Mouse (Mus musculus): ENCODE results near the gene Htr2a. TPM values are rescaled to one million over a fixed set of nuclear protein-coding genes. Genes with fewer than 3 reads are reported as not detected.

Gene Htr2a
- 3.8 and 4.6 TPM in 2 replicates for polyA plus RNA-seq (2015; fragmentation: Nextera tagmentation; extraction: Ambion mirVana)

DNA sequence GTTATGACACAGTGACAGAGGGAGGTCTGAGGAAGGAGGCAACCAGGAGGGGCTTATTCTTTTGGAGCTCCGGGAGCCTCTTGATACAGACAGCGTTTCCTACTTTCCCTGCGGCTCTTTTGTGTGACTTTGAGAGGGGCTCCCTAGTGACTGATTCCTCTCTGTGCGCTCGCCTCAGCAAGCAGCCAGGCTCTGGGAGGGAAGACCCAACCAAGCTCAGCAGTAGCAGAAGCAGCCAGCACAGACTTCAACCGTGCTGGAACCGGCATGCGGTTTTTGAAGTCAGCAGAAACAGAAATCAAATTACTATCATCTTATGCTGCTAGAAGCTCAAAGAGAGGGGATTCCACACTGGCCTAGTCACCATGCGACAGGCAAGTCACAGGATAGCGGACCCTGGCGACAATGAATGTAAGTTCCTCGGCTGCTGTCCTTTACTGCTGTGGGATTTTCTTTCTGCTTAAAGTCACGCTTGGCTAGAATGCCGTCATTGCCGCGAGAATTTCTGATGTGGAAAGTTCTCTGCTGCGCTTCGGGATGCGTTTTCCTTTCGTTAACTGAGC is at the start of gene Htr2a:
Htr2a (plus strand) TSS at position 22 of the 563 bp plus-strand sequence.
- 1% methylated on average over 20 of the region's 20 CpGs for WGBS
- peak within 1 kb of the TSS; percentile 58 for H3K9ac ChIP-seq (ENCODE audit: low read depth, low read length)
- peak within 1 kb of the TSS; percentile 63 for H3K4me2 ChIP-seq (ENCODE audit: low read length)
- peak within 1 kb of the TSS; percentile 12; the same call in 1 of the 2 replicates for H3K27ac ChIP-seq (ENCODE audit: low read depth, low read length)
- peaks cover 5% of the 10 kb centered on the region; the same call in 1 of the 2 replicates for H3K27me3 ChIP-seq (replicated peaks; ENCODE audit: control insufficient read depth, insufficient read depth, low read length)
- H3K9me3 ChIP-seq (ENCODE audit: control insufficient read depth, low read length): no peaks in the 10 kb centered on the region
- peak within 1 kb of the TSS; percentile 49 for H3K4me3 ChIP-seq (ENCODE audit: low read length)
- ATAC-seq: peak; percentile 72
- no peaks in the 10 kb centered on the region for H3K36me3 ChIP-seq (ENCODE audit: control insufficient read depth, insufficient read depth, low read length)
- H3K4me1 ChIP-seq (ENCODE audit: control insufficient read depth, insufficient read depth, low read depth, low read length): peaks cover 6% of the 10 kb centered on the region

DNA sequence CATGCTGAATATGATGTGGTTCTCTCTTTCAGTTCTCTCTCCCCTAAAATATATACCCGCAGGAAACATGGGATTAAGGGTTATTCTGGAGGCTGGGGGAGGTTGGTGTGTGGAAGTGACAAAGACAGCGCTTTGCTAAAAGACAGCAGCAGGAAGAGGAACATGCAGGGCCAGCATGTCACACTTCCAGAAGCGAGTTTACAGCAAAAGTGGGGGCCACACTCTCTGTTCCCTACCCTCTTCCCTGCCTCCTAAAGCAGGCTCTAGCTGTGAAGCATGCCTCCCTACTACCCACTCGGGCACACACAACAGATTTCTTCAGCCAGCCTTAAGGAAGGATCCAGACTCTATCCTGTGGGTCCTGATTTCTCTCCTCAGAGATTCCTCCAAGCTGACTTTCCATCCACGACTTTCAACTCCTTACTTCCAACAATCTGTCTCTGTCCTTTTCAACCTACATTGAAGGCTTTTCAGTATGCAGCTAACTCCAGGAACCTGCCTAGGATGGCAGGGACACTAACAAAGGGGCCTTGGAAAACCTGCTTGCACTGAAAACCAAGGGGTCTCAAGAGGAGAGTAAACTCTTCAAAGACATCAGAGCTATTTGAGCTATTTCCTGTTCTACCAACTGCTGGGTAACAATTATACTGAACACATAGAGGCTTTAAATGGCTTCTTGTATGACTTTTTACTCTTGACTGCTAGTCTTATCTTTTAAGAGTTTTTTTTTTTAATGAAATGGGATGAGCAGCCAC is 39.1 kb upstream of the Htr2a start:
- no peak overlapping the region for H3K27ac ChIP-seq (ENCODE audit: low read depth, low read length)
- no peaks in the 10 kb centered on the region for H3K27me3 ChIP-seq (replicated peaks; ENCODE audit: control insufficient read depth, insufficient read depth, low read length)
- WGBS: 78% methylated on average over 5 of the region's 5 CpGs
- H3K4me2 ChIP-seq (ENCODE audit: low read length): no peak overlapping the region
- no peak for ATAC-seq
- no peaks in the 10 kb centered on the region for H3K36me3 ChIP-seq (ENCODE audit: control insufficient read depth, insufficient read depth, low read length)
- H3K9me3 ChIP-seq (ENCODE audit: control insufficient read depth, low read length): no peaks in the 10 kb centered on the region
- no peaks in the 10 kb centered on the region for H3K4me1 ChIP-seq (ENCODE audit: control insufficient read depth, insufficient read depth, low read depth, low read length)
- H3K4me3 ChIP-seq (ENCODE audit: low read length): no peak overlapping the region
- no peak overlapping the region for H3K9ac ChIP-seq (ENCODE audit: low read depth, low read length)

DNA sequence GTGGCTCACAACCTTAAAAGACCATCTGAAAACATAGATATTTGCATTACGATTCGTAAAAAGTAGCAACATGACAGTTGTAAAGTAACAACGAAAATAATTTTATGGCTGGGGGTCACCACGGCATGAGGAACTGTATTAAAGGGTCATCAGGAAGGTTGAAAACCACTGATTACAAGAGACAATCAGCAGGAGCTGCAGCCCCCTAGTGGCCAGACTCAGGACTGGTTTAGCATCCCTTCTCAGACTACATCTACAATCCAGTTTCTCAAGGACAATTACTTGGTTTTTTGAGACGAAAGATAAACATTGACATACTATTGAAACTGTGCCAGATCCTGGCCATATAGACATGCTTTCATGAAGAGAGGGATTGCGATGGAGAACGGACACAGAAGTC is 38.1 kb upstream of the Htr2a start:
- no peak for ATAC-seq

DNA sequence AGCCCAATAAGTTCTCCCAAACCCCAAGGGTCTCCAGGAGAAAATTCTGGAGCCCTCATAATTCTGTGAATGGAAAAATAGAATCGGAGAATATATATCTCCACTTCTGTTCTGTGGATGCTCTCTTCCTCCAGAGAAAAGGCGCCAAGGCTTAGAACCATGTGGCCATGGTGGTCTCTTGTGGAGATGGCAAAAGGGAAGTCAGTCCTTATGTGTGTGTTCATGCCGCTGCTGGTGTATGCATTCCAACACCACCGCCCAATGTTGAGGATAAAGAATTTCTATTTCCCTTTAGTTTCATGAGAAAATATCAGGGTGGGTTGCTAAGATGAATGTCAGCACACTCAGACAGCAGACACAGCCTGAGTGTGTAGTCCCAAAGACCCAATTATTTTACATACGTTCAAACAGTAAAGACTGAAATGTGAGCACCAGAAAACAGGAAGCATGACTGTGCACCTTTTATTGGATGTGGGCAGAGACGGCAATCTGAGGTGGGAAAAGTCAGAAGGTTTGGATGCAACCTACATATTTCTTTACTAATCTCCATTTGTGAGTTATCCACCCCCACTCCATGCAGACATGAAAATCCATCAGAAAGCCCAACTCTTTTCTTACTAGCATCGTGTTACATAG is 37.4 kb upstream of the Htr2a start:
- Histone ChIP-seq H3K4me2 (ENCODE audit: low read length) (no peak overlapping the region), H3K4me3 (ENCODE audit: low read length) (no peak overlapping the region), H3K27ac (ENCODE audit: low read depth, low read length) (no peak overlapping the region), H3K36me3 (ENCODE audit: control insufficient read depth, insufficient read depth, low read length) (no peaks in the 10 kb centered on the region), H3K4me1 (ENCODE audit: control insufficient read depth, insufficient read depth, low read depth, low read length) (no peaks in the 10 kb centered on the region), H3K9ac (ENCODE audit: low read depth, low read length) (no peak overlapping the region), H3K9me3 (ENCODE audit: control insufficient read depth, low read length) (no peaks in the 10 kb centered on the region), H3K27me3 (replicated peaks; ENCODE audit: control insufficient read depth, insufficient read depth, low read length) (no peaks in the 10 kb centered on the region)
- WGBS: 94% methylated on average over 7 of the region's 7 CpGs
- no peak for ATAC-seq

More for the DNA sequence above, 38.1 kb upstream of the Htr2a start:
- WGBS: 53% methylated on average over 7 of the region's 7 CpGs
- Histone ChIP-seq H3K27ac (ENCODE audit: low read depth, low read length) (no peak overlapping the region), H3K4me2 (ENCODE audit: low read length) (no peak overlapping the region), H3K9ac (ENCODE audit: low read depth, low read length) (no peak overlapping the region), H3K4me3 (ENCODE audit: low read length) (no peak overlapping the region), H3K4me1 (ENCODE audit: control insufficient read depth, insufficient read depth, low read depth, low read length) (no peaks in the 10 kb centered on the region), H3K36me3 (ENCODE audit: control insufficient read depth, insufficient read depth, low read length) (no peaks in the 10 kb centered on the region), H3K9me3 (ENCODE audit: control insufficient read depth, low read length) (no peaks in the 10 kb centered on the region), H3K27me3 (replicated peaks; ENCODE audit: control insufficient read depth, insufficient read depth, low read length) (no peaks in the 10 kb centered on the region)

DNA sequence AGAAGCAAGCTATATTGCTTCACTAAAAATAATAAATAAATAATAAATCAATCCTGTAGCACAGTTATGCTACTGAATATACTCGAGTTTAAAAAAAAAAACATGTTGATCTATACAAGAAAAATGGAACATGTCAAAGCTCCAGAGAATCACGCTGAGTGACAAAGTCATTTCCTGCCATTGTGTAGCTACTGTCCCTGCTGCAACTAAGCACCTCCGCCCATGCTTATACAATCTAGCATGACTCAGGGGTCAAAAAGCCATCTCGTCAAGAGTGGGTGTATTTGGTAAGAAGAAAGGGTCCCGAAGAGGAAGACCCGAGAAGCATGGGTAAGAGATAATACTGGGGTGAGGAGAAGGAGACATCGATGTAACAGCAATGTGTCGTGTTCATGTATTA is 29.3 kb upstream of the Htr2a start:
- Histone ChIP-seq H3K27ac (ENCODE audit: low read depth, low read length) (no peak overlapping the region), H3K36me3 (ENCODE audit: control insufficient read depth, insufficient read depth, low read length) (no peaks in the 10 kb centered on the region), H3K9ac (ENCODE audit: low read depth, low read length) (no peak overlapping the region), H3K4me2 (ENCODE audit: low read length) (no peak overlapping the region), H3K4me1 (ENCODE audit: control insufficient read depth, insufficient read depth, low read depth, low read length) (no peaks in the 10 kb centered on the region), H3K9me3 (ENCODE audit: control insufficient read depth, low read length) (no peaks in the 10 kb centered on the region), H3K27me3 (replicated peaks; ENCODE audit: control insufficient read depth, insufficient read depth, low read length) (no peaks in the 10 kb centered on the region), H3K4me3 (ENCODE audit: low read length) (no peak overlapping the region)
- ATAC-seq: no peak
- 81% methylated on average over 8 of the region's 8 CpGs for WGBS

DNA sequence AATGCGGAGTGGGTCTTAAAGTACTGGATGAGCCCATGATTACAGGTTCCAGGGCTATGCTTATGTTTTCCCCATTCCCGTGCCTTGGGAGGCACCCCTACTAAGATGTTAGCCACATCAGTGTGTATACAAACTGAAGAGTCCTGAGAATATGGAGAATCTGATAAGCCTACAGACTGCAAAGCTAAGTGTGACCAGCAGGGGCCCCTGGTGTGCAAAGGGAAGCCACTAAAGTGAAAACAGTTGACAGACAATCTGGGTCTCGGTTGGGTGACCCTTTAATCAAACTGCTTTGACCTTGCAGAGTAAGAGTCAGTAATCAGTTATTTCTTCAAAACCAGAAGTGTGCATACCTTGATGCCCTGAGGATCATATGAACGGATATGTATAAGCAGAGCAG is 21.8 kb upstream of the Htr2a start:
- Histone ChIP-seq H3K4me2 (ENCODE audit: low read length) (no peak overlapping the region), H3K4me3 (ENCODE audit: low read length) (no peak overlapping the region)
- 69% methylated on average over 4 of the region's 4 CpGs for WGBS

DNA sequence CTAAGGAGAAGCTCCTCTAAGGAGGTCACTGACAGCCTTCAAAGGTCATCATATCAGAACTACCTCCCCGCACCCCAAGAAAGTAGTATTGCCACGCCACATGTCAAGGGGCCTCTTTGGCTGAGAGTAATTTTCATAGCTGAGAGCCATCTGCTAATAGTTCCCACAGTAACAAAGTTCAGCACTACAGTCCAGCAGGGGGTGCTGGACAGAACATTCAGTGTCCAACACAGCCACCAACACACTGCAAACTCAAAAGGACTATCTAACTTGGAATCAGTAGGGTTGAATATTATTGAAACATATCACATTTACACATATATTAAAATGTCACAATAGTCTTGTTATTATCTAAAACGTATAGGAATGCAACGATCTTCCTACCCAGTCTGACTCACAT is 2.6 kb upstream of the Htr2a start:
- Histone ChIP-seq H3K9me3 (ENCODE audit: control insufficient read depth, low read length) (no peaks in the 10 kb centered on the region), H3K4me2 (ENCODE audit: low read length) (no peak overlapping the region), H3K27ac (ENCODE audit: low read depth, low read length) (no peak overlapping the region), H3K4me1 (ENCODE audit: control insufficient read depth, insufficient read depth, low read depth, low read length) (peaks cover 6% of the 10 kb centered on the region), H3K4me3 (ENCODE audit: low read length) (no peak overlapping the region), H3K36me3 (ENCODE audit: control insufficient read depth, insufficient read depth, low read length) (no peaks in the 10 kb centered on the region), H3K9ac (ENCODE audit: low read depth, low read length) (no peak overlapping the region), H3K27me3 (replicated peaks; ENCODE audit: control insufficient read depth, insufficient read depth, low read length) (peaks cover 5% of the 10 kb centered on the region; the same call in 1 of the 2 replicates)
- ATAC-seq: no peak
- WGBS: 87% methylated on average over 4 of the region's 4 CpGs

More for the DNA sequence above, 21.8 kb upstream of the Htr2a start:
- Histone ChIP-seq H3K9me3 (ENCODE audit: control insufficient read depth, low read length) (peaks cover 7% of the 10 kb centered on the region; the same call in 1 of the 2 replicates), H3K9ac (ENCODE audit: low read depth, low read length) (no peak overlapping the region), H3K36me3 (ENCODE audit: control insufficient read depth, insufficient read depth, low read length) (no peaks in the 10 kb centered on the region), H3K27me3 (replicated peaks; ENCODE audit: control insufficient read depth, insufficient read depth, low read length) (no peaks in the 10 kb centered on the region), H3K4me1 (ENCODE audit: control insufficient read depth, insufficient read depth, low read depth, low read length) (no peaks in the 10 kb centered on the region), H3K27ac (ENCODE audit: low read depth, low read length) (no peak overlapping the region)
- no peak for ATAC-seq

DNA sequence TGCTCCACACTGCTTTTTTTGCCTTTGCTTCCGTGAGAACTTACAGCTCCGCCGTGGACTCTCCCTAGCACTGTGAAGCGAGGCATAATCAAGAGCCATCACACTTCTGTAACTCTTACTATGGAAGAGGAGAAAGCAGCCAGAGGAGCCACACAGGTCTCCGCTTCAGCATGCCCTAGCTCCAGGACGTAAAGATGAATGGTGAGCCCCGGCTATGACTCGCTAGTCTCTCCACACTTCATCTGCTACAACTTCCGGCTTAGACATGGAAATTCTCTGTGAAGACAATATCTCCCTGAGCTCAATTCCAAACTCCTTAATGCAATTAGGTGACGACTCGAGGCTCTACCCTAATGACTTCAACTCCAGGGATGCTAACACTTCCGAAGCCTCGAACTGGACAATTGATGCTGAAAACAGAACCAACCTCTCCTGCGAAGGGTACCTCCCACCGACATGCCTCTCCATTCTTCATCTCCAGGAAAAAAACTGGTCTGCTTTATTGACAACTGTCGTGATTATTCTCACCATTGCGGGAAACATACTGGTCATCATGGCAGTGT is 1.1 kb downstream of the Htr2a start:
- Histone ChIP-seq H3K9ac (ENCODE audit: low read depth, low read length) (peak overlapping the region; percentile 58), H3K27ac (ENCODE audit: low read depth, low read length) (peak overlapping the region; percentile 12; the same call in 1 of the 2 replicates), H3K27me3 (replicated peaks; ENCODE audit: control insufficient read depth, insufficient read depth, low read length) (peaks cover 5% of the 10 kb centered on the region; the same call in 1 of the 2 replicates), H3K4me3 (ENCODE audit: low read length) (peak overlapping the region; percentile 49), H3K36me3 (ENCODE audit: control insufficient read depth, insufficient read depth, low read length) (no peaks in the 10 kb centered on the region), H3K9me3 (ENCODE audit: control insufficient read depth, low read length) (no peaks in the 10 kb centered on the region), H3K4me1 (ENCODE audit: control insufficient read depth, insufficient read depth, low read depth, low read length) (peaks cover 6% of the 10 kb centered on the region), H3K4me2 (ENCODE audit: low read length) (peak overlapping the region; percentile 63)
- WGBS: 10% methylated on average over 17 of the region's 17 CpGs
- 0 out of 2 replicates have a peak, but pooled peaks have one; percentile 19 for ATAC-seq

DNA sequence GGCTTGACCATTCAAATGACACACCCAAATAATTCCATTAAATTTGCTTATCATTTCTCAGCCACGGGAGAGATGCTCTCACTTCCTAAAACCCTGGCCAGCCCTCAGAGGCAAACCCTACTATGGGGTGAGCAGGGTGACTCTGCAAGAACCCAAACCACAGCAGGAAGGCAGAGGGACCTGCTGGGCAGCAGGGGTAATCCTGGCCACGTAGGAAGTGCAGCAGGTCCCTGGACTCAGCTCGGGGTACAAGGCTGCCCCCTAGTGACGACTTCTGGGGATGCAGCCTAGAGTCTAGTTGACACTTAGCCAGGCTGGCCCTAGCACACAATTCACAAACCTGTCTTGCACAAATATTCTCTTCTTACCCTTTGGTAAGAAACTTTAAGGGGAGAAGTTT is 2.7 kb downstream of the Htr2a start:
- H3K4me2 ChIP-seq (ENCODE audit: low read length): peak overlapping the region; percentile 63
- 3% methylated on average over 4 of the region's 4 CpGs for WGBS
- H3K27me3 ChIP-seq (replicated peaks; ENCODE audit: control insufficient read depth, insufficient read depth, low read length): peaks cover 5% of the 10 kb centered on the region; the same call in 1 of the 2 replicates
- ATAC-seq: peak; percentile 60
- H3K27ac ChIP-seq (ENCODE audit: low read depth, low read length): no peak overlapping the region
- H3K4me3 ChIP-seq (ENCODE audit: low read length): peak overlapping the region; percentile 49
- peaks cover 6% of the 10 kb centered on the region for H3K4me1 ChIP-seq (ENCODE audit: control insufficient read depth, insufficient read depth, low read depth, low read length)
- no peaks in the 10 kb centered on the region for H3K36me3 ChIP-seq (ENCODE audit: control insufficient read depth, insufficient read depth, low read length)
- no peaks in the 10 kb centered on the region for H3K9me3 ChIP-seq (ENCODE audit: control insufficient read depth, low read length)
- H3K9ac ChIP-seq (ENCODE audit: low read depth, low read length): peak overlapping the region; percentile 11; the same call in 1 of the 2 replicates

Measured in hindbrain, embryonic 16.5 days (tissue).